Mouse (Mus musculus): Measurements from ENCODE around the gene Abca4. TPM values are rescaled to one million over a fixed set of nuclear protein-coding genes. Genes with fewer than 3 reads are reported as not detected.
"Not testable (repeated sequence)": the region's sequence is repeated elsewhere in the genome, so short reads cannot be mapped to it uniquely, and the experiment has no call there.

The Abca4 gene
- total RNA-seq, 4 experiments from 2014 or later, result 1.8 to 2.7 (median 2.3) TPM

- no peak for DNase-seq (ENCODE audit: low spot score)
Observed at GRCm38 (mm10) chr3:122210846-122211245, 166.6 kb downstream of the Abca4 start.

GRCm38 (mm10) chr3:122211446-122212125 is 167.3 kb downstream of the Abca4 start:
- no peak for DNase-seq (ENCODE audit: low spot score)

- no peak for DNase-seq (ENCODE audit: low spot score)
Observed at GRCm38 (mm10) chr3:122221240-122222036, 177.2 kb downstream of the Abca4 start.

- not testable (repeated sequence) for DNase-seq (ENCODE audit: low spot score)
Observed at GRCm38 (mm10) chr3:122226972-122227371, 182.7 kb downstream of the Abca4 start.

Other genes starting within 250 kb of the Abca4 start
- 10 to 100 TPM; 77.8 to 82.1 (median 79.9) TPM for gene Abcd3, start 229.1 kb upstream of the Abca4 start, total RNA-seq (2022)
- gene Arhgap29, start 91.9 kb upstream of the Abca4 start, total RNA-seq (2022), result 10 to 100 TPM; 33.4 to 38.6 (median 37.2) TPM
- gene Gclm, start 201.1 kb downstream of the Abca4 start, total RNA-seq (2022), result 10 to 100 TPM; 42.6 to 75.3 (median 55.1) TPM
- 10 to 100 TPM; 23.3 to 29.7 (median 26.1) TPM for gene Dnttip2, start 229.9 kb downstream of the Abca4 start, total RNA-seq (2022)
- 1 to 10 TPM; 3.9 to 8.2 (median 5.2) TPM for gene Bcar3, start 249.7 kb downstream of the Abca4 start, total RNA-seq (2022)

All from heart, adult 8-10 months (tissue).